Mouse (Mus musculus) spleen, adult 2 months (tissue): ENCODE data around the gene Tpk1.

Source experiments
- CTCF ChIP-seq: fragments of 200-500 bp; IDR thresholded peaks from 2 replicates; pipeline ENCODE4 v1.5.1; 2011; ENCODE audit warnings: mild to moderate bottlenecking, inconsistent platforms; ENCODE audit not compliant: insufficient read depth, insufficient read length, insufficient replicate concordance; ENCODE audit errors: extremely low read depth
- POLR2A ChIP-seq: fragments of 200-500 bp; IDR thresholded peaks from 2 replicates; pipeline ENCODE4 v1.6.1; 2011; ENCODE audit warnings: low read depth, low read length, inconsistent platforms

- TF ChIP-seq POLR2A (no peak), CTCF (no peak)
Observed at GRCm38 (mm10) chr6:43360214-43360613, 305.9 kb downstream of the Tpk1 start.
